Mouse (Mus musculus): ENCODE measurements around the gene Sbno2.

Sbno2 gene

GRCm38 (mm10) chr10:80105460-80105859 lies at the start of gene Sbno2:
TSS of gene Sbno2 (minus strand) at chr10:80105571.
- DNase-seq (ENCODE audit: low read depth, low spot score): peak; percentile 82

DNA sequence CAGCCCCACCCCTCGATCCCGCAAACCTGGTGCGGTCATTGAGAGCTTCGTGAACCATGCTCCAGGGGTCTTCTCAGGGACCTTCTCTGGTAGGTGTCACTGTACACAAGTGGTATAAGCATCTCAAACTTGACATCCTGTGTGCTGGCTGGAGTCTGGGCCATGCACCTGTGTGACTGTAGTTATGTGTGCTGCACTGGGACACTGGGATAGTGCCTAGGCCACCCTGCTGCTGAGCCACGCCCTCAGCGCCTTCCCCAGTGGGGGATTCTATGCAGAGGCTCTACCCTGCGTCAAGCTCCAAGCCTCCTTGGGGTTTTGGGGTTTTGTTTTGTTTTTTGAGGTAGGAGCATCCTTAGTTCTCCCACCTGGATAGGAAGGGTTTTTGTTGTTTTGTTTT lies 49.0 kb upstream of the Sbno2 start:
- no peak for DNase-seq (ENCODE audit: low read depth, low spot score)

DNA sequence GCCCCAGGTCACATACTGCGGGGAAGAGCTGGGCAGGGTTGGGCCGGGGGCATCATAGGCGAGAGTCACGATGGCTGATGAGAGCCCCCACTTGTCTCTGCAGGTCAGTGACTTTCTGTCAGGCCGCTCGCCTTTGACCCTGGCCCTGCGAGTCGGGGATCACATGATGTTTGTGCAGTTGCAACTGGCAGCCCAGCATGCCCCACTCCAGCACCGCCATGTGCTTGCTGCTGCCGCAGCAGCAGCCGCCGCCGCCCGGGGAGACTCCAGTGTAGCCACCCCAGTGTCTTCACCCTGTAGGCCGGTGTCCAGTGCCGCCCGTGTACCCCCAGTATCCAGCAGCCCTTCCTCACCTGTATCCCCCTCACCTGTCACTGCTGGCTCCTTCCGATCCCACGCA lies 48.3 kb upstream of the Sbno2 start:
- no peak for DNase-seq (ENCODE audit: low read depth, low spot score)

- peak; percentile 59 for DNase-seq (ENCODE audit: low read depth, low spot score)
Measured at GRCm38 (mm10) chr10:80152873-80153260, 47.5 kb upstream of the Sbno2 start.

GRCm38 (mm10) chr10:80152071-80152872 lies 46.9 kb upstream of the Sbno2 start:
- DNase-seq (ENCODE audit: low read depth, low spot score): no peak

DNA sequence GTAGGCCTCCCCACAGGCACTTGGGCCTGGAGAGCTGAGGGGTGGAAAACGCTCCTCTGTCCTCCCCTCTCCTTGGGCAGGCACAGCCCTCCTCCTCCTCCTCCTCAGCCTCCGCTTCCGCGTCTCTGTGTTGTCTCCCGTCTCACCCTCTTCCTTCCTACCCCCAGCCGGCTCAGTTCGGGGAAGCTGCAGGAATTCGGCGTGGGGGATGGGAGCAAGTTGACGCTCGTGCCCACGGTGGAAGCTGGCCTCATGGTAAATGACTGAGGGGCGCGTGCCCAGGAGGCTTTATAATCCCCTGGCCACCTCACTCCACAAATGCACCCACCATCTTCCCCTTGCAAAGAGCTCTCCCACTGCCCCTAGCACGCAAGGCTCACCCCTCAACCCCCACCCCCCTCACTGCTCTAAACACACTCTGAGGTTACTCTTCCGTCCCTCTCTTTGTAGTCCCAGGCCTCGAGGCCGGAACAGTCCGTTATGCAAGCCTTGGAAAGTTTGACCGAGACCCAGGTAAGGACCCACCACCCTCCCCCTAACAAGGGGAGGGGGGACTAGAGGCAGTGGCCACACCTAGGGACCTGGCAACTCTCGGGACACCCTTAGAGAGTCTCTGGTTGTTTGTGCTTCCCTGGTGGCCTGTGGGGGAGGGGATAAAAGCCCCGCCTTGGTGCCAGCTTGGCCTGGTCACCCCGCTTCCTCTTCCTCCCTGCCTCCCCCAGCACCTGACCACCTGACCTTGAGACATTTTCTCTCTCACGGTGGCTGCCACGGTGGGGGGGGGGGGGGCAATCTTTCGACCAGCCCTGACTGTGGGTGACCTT lies 46.1 kb upstream of the Sbno2 start:
- peak; percentile 88 for DNase-seq (ENCODE audit: low read depth, low spot score)

DNA sequence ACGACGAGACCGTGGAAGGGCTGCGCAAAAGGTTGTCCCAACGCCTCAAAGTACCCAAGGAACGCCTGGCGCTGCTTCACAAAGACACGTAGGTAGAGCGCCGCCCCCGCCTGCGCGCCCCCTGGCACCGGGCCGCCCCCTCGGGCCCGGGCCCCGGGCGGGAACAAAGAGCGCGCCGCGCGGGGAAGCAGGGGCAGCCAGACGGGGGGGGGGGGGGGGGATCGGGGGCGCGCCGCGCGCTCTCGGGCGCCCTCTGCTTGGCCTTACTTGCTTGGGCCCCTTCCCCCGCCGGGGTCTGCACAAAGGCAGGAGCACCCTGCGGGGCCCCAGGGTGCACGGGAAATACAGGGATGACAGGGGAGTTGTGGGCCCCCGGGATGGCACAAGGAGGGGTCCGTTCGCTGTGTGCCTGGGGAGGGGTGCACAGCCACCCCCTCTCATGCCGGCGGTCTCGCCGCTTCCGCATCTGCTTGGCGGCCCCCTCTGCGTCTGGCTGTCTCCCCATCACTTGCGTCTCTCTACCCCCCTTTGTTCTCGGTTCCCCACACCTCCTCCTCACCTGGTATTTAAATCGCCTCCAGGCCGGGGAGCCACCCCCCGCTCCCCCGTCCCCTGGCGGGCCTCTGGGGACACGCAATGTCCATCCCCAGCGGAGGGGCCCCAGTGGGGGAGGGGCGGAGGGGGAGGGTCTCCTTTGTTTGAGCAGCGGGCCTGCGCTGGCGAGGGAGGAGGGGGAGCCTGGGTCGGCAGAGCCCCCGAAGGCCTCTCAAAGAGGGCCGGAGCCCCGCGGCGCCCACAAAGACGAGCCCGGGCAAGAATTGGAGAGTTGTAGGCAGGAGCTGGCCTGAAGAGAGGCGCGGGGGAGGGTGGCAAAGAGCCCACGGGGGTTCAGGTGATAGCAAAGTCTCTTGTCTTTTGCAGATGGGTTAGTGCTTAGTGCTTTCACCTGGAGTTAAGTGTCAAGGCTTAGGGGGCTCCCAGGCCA lies 45.1 kb upstream of the Sbno2 start:
- peak; percentile 95 for DNase-seq (ENCODE audit: low read depth, low spot score)

DNA sequence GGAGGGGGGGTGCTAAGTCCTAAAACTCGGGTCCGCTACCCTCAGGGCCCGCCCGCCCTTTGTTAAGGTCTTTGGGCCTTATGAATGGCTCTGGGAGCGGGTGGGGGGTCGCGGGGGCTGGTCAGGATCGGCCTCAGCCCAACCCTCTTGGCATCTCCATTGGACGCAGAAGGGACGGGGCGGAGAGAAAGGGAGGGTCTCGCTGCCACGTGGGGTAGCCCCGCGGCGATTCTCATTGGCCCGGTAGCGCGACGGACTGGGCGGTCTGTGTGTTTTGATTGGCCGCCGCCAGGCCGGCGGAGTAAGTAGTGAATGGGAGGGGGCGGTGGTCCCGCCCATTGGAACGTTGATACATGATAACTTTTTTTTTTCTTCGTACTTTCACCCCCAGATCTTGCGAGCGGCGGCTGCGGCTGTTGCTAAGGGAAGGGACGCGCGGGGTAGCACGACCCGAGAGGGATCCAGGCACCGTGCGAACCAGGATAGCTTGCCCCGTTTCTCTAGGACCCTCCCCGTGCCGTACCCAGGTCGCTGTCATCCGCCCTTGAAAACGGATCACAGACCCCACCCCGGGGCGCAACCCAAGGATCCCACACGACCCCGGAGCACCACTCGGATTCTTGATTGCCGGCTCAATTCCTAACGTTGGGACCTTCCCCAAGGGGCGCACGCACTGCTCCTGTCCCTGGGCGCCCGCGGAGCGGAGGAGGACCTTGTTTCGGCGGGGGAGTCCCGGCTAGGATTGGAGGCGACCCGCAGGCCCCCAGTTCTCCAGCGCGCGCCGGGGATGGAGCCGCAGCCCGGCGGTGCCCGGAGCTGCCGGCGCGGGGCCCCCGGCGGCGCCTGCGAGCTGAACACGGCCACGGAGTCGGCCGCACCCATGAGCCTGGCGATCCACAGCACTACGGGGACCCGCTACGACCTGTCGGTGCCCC lies 44.2 kb upstream of the Sbno2 start:
- DNase-seq (ENCODE audit: low read depth, low spot score): peak; percentile 99

GRCm38 (mm10) chr10:80148610-80149290 lies 43.4 kb upstream of the Sbno2 start:
- peak; percentile 96 for DNase-seq (ENCODE audit: low read depth, low spot score)

DNA sequence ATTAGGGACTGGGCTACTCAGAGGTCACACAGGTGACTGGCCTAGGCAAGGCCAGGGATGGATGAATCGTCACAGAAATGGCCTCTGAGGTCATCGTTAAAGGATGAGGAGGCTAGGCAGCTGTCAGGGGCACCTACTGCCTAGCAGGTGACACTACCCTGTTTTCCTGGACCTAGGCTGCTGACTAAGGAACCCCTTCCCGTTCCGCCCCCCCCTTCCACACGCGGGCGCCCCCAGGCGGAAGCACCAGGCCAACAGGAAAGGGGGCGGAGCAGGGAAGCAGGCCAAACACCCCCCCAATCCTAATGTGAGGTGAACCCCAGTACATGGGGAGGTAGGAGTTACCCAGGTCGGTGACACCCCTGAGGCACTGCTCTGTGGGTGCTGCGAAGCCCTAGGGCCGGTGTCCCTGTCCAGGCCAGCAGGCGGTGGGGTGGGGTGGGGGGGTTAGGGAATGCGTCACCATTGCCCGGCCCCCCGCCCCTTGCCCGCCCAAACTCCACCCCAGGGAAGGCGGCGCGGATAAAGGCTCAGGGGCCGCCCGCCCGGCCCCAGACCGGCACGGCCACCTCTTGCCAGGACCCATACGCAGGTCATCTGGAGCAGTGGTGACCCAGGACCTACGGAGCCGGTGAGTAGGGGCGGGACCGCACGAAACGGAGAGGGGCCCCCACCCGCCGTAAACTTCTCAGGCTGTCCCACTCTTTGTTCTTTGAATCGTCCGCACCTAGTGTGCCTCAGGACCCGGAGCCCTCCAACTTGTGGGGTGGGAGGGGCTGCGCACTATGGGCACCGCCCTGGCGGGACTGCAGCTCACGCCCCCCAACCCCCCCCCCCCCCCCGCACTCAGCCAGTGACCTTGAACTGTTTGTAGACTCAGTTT lies 42.6 kb upstream of the Sbno2 start, which contains the start of gene Midn:
Gene Midn (plus strand): TSS at position 554 of the 883 bp plus-strand sequence.
- peak; percentile 91 for DNase-seq (ENCODE audit: low read depth, low spot score)

- no peak for DNase-seq (ENCODE audit: low read depth, low spot score)
Measured at GRCm38 (mm10) chr10:80147146-80147718, 41.9 kb upstream of the Sbno2 start.

DNA sequence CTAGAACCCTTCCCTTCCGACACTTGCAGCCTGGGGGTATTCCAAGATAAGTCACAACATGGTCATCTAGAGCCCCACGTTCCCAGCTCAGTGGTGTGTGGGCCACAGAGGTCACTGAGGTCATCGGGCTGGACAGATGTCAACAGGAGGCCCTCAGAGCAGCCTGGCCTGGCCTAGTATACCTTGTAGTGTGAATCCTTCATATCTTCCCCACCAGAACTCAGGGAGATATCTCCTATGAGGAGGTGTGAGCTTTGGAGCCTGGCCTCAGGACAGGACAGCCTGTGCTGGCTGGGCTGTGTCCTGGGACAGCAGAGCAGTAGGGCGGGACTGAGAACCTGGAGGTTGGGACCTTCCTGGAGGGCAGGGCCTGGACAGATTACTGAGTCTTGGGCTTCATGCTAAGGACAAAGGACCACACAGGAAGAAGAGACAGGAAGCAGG lies 41.2 kb upstream of the Sbno2 start:
- DNase-seq (ENCODE audit: low read depth, low spot score): no peak

- no peak for DNase-seq (ENCODE audit: low read depth, low spot score)
Measured at GRCm38 (mm10) chr10:80145896-80146295, 40.5 kb upstream of the Sbno2 start.

- peak; percentile 55 for DNase-seq (ENCODE audit: low read depth, low spot score)
Measured at GRCm38 (mm10) chr10:80144864-80145838, 39.8 kb upstream of the Sbno2 start.

DNA sequence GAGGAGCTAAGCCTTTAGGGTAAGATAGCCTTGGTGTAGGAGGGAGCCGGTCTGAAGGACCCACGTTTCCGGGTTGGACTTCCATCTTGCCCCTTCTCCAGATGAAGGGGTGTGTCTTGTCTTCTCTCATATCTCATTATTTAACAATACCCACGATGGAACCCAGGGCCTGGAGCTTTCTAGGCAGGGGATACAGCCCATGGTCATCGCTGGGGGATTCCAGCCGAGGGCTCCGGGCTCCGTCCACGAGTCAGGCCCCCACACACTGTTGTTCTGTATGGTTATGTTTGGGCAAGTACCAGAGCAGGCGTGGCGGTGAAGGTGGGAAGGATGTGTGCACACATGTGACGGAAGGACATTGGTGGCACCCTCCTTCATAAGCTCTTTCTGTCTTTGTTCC lies 38.8 kb upstream of the Sbno2 start:
- no peak for DNase-seq (ENCODE audit: low read depth, low spot score)

- no peak for DNase-seq (ENCODE audit: low read depth, low spot score)
Measured at GRCm38 (mm10) chr10:80143664-80144063, 38.3 kb upstream of the Sbno2 start.

DNA sequence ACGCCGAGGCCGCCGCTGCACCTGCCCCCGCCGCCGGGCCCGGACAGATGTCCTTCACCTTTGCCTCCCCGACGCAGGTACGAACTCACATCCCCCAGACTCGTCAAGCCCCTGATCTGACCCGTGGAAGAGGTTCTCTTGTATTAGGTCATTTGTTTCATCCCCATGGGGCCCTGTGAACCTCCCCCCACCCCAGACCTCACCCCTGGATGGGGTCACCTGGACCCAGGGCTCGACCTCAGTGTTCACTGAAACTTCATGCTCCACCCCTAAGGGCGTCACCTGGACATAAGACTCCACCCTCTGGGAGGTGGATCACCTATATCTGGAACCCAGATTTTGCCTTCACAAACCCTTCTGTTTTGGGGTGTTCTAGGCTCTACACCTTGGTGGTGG lies 37.2 kb upstream of the Sbno2 start:
- DNase-seq (ENCODE audit: low read depth, low spot score): no peak

Measured in A20 (cell line).